Mouse (Mus musculus) forebrain, embryonic 16.5 days (tissue): ENCODE measurements at regions not wholly inside any gene's neighbourhood (a gene's known extent, or its start where the extent isn't known, plus 50 kb on each side); places are given as distances from the start of the nearest gene placed in this dataset.

ENCODE experiments used
- ATAC-seq: fragments of 200-750 bp; cut with Nextera tagmentation; 2 replicates; pipeline ENCODE4 v1.8.0; 2017; ENCODE audit warnings: mild to moderate bottlenecking, moderate library complexity
- H3K27ac ChIP-seq: fragments of 300-500 bp; sonication (generic); 2 replicates; pipeline ENCODE4 v1.5.1; 2014; ENCODE audit warnings: low read length, control low read depth
- H3K27me3 ChIP-seq: fragments of 300-500 bp; sonication (generic); replicated peaks from 2 replicates; pipeline ENCODE4 v1.6.1; 2014; ENCODE audit warnings: low read length; ENCODE audit not compliant: control insufficient read depth, insufficient read depth
- H3K36me3 ChIP-seq: fragments of 300-500 bp; sonication (generic); 2 replicates; pipeline ENCODE4 v1.6.1; 2014; ENCODE audit not compliant: control insufficient read depth, insufficient read depth
- H3K4me1 ChIP-seq: fragments of 300-500 bp; sonication (generic); replicated peaks from 2 replicates; pipeline ENCODE4 v1.6.1; 2014; ENCODE audit warnings: low read length; ENCODE audit not compliant: control insufficient read depth, insufficient read depth
- H3K4me2 ChIP-seq: fragments of 300-500 bp; sonication (generic); 2 replicates; pipeline ENCODE4 v1.6.1; 2014; ENCODE audit warnings: mild to moderate bottlenecking, low read length, control low read depth
- H3K4me3 ChIP-seq: fragments of 300-500 bp; sonication (generic); replicated peaks from 2 replicates; pipeline ENCODE4 v1.5.1; 2014; ENCODE audit warnings: mild to moderate bottlenecking, low read length, control low read depth
- H3K9ac ChIP-seq: fragments of 300-500 bp; sonication (generic); replicated peaks from 2 replicates; pipeline ENCODE4 v1.6.1; 2014; ENCODE audit warnings: low read depth, low read length, control low read depth
- H3K9me3 ChIP-seq: fragments of 300-500 bp; sonication (generic); 2 replicates; pipeline ENCODE4 v1.6.1; 2016; ENCODE audit warnings: low read length; ENCODE audit not compliant: control insufficient read depth
- WGBS: fragments of 180-500 bp; shearing (Covaris S2); extraction: QIAGEN DNeasy Blood & Tissue Kit; methylation state at CpG from one replicate; pipeline ENCODE4 v1.1.7; 2014; 5-methylcytosine and 5-hydroxymethylcytosine counted together

DNA sequence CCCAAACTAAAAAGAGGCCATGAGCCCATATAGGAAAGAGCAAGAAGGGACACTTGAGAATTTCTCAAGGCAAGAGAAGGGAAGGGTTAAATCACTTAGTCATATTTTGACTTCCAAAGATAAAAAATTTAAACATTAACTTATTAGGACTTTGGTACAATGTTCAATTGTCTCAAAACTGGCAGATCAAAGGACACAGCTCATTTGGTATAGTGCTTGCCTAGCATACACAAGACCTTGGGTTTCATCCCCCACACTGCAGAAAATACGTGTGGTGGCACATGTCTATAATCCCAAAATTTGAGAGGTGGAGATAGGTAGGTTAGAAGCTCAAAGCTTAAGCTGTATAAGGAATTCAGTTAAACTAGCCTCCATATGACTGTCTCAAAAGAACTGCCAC is 658.4 kb upstream of the Pfkp start:
- Histone ChIP-seq H3K36me3 (no peaks in the 10 kb centered on the region), H3K9me3 (no peaks in the 10 kb centered on the region), H3K4me1 (no peaks in the 10 kb centered on the region), H3K9ac (no peak overlapping the region), H3K4me2 (no peak overlapping the region), H3K4me3 (no peak overlapping the region), H3K27ac (no peak overlapping the region), H3K27me3 (no peaks in the 10 kb centered on the region)
- ATAC-seq = no peak
- 80% methylated on average over 1 of the region's 1 CpGs for WGBS

DNA sequence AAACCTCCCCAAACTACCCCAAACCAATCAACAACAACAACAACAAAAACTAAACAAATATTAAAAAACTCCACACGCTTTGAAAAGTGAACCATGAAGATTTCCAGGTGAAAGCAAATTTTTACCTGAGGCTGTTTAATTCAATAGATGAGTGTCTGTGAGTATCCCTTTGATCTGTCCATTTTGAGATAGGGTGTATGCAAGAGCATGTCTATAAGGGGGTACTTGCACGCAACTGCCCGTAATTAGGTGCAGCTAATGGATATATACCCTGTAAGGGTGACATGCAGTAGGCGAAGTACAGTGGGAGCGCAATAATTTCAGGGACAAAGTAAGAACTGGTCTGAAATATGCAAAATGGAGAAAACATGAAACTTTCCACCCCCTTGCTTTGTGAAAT is 658.8 kb upstream of the Pfkp start:
- 95% methylated on average over 5 of the region's 5 CpGs for WGBS
- no peaks in the 10 kb centered on the region for H3K4me1 ChIP-seq
- H3K36me3 ChIP-seq = no peaks in the 10 kb centered on the region
- no peak overlapping the region for H3K4me2 ChIP-seq
- no peak overlapping the region for H3K9ac ChIP-seq
- H3K27ac ChIP-seq = no peak overlapping the region
- no peak overlapping the region for H3K4me3 ChIP-seq
- no peak for ATAC-seq
- H3K27me3 ChIP-seq = no peaks in the 10 kb centered on the region
- no peaks in the 10 kb centered on the region for H3K9me3 ChIP-seq

DNA sequence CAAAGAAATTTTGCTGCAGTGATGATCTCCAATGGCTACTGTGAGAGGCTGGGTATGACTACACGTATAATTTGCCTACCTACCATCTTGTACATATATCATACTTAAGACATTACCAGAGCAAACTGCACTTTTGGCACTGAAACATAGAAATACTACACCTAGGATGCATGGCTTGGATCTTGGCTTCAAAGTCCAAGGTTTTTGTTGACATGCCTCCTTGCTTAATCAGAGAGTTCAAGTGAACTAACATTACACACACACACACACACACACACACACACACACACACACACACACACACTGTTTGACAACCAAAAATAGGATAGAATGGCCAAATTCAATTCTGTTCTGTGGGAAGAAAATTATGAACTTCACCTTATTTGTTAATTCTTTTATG is 664.9 kb upstream of the Pfkp start:
- Histone ChIP-seq H3K27me3 (no peaks in the 10 kb centered on the region), H3K36me3 (no peaks in the 10 kb centered on the region), H3K4me3 (no peak overlapping the region), H3K27ac (no peak overlapping the region), H3K4me1 (no peaks in the 10 kb centered on the region), H3K4me2 (no peak overlapping the region), H3K9me3 (no peaks in the 10 kb centered on the region), H3K9ac (no peak overlapping the region)
- 92% methylated on average over 1 of the region's 1 CpGs for WGBS
- no peak for ATAC-seq

DNA sequence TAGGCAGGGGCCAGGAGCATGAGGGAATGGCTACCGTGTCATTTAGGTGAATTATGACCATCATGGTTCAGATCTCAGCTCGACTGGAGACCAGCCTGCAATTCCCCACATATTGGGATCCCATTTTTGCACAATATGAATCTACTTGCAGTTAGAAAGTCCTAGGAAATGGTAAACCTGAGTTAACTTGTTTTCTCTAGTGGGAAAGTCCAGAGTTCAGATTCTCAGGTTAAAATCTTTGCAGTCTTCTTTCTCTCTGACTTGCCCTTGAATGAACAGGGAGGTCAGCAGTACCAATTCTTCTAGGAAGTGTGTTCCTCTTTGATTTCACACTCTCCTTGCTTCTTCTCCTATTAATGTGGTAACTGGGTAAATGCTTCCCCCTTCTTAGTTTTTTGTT is 681.6 kb upstream of the Pfkp start:
- Histone ChIP-seq H3K9ac (no peak overlapping the region), H3K27ac (no peak overlapping the region), H3K4me2 (no peak overlapping the region), H3K9me3 (no peaks in the 10 kb centered on the region), H3K4me1 (no peaks in the 10 kb centered on the region), H3K4me3 (no peak overlapping the region), H3K36me3 (no peaks in the 10 kb centered on the region), H3K27me3 (no peaks in the 10 kb centered on the region)
- ATAC-seq = no peak
- WGBS = 80% methylated on average over 2 of the region's 2 CpGs

DNA sequence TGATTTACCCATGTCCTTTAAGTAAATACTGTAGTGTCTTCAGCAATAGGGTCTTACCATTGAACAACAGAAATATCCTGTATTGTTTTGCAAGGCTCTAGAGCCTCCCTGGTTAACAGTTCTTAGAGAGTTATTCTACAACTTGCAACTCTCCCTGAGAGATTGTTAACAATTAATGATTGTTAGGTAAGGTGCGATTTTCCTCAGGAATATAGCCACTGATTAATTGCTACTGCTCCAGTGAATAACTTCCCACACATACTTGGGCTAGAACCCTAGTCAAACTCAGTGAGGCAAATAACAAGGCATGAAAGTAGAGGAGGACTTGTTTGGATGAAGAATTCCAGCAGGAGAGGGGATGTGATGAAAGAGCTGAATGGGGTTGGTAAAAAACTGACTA is 697.2 kb upstream of the Pfkp start:
- H3K27me3 ChIP-seq = no peaks in the 10 kb centered on the region
- no peak overlapping the region for H3K9ac ChIP-seq
- no peak for ATAC-seq
- H3K36me3 ChIP-seq = no peaks in the 10 kb centered on the region
- no peak overlapping the region for H3K4me3 ChIP-seq
- no peak overlapping the region for H3K4me2 ChIP-seq
- no peaks in the 10 kb centered on the region for H3K4me1 ChIP-seq
- no peaks in the 10 kb centered on the region for H3K9me3 ChIP-seq
- no peak overlapping the region for H3K27ac ChIP-seq
- 87% methylated on average over 1 of the region's 1 CpGs for WGBS

DNA sequence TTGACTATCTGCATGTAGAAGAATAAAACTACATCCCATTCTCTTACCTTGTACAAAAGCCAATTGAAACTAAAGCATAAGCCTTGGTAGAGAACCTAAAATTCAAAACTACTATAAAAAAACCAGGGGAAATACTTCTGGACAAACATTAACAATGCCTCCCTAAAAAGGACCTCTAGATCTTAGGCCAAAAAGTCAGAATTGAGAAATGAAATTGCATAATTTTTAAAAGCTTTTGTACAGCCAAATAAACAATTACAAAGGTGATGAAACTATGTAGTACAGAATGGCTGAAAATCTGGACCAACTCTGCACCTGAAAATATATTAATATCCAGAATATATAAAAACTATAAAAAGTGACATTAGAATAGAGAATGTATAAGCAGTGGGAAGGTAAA is 699.9 kb upstream of the Pfkp start:
- H3K36me3 ChIP-seq = no peaks in the 10 kb centered on the region
- no peak for ATAC-seq
- no peak overlapping the region for H3K9ac ChIP-seq
- no peak overlapping the region for H3K27ac ChIP-seq
- H3K4me1 ChIP-seq = no peaks in the 10 kb centered on the region
- H3K27me3 ChIP-seq = no peaks in the 10 kb centered on the region
- H3K9me3 ChIP-seq = no peaks in the 10 kb centered on the region
- H3K4me3 ChIP-seq = no peak overlapping the region
- no peak overlapping the region for H3K4me2 ChIP-seq

DNA sequence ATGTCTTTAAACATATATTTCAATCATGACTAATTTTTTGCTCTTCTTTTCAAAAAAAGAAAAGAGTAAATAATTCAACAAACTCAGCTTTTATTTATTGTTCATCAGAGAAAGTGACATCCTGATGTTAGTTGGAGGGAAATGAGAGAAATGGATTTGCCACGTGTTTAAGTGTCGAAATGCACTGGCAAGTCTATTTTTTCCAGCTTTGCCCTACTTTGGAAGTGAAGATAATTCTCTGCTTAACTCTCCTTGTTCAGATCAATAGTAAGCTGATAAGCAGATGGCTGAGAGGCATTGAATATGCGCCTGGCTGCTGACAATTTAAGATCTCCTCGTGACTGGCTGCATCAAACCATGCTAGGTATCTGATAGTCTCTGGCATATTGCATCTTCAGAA is 704.4 kb upstream of the Pfkp start:
- Histone ChIP-seq H3K36me3 (no peaks in the 10 kb centered on the region), H3K27ac (no peak overlapping the region), H3K4me2 (no peak overlapping the region), H3K4me1 (no peaks in the 10 kb centered on the region), H3K9me3 (no peaks in the 10 kb centered on the region), H3K9ac (no peak overlapping the region), H3K27me3 (no peaks in the 10 kb centered on the region), H3K4me3 (no peak overlapping the region)
- ATAC-seq = no peak
- WGBS = 71% methylated on average over 4 of the region's 4 CpGs

DNA sequence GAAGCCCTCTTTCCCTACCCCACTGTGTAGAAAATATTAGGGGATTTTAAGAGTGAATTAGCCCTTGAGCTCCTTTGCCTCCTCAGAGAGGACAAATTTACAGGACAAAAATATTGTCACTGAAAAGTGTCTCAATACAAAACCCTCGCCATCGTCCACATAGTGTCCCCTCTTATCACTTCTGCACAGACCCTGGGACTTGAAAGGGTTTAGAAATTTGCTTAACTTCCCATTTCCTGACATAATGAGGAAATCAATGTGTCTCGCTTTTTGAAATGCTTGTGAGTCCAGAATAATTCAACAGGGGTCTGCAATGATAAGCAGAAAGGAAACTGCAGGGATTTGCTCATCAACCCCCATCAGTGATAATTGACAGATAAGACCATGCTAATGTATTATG is 708.5 kb upstream of the Pfkp start:
- Histone ChIP-seq H3K27ac (no peak overlapping the region), H3K4me2 (no peak overlapping the region), H3K27me3 (no peaks in the 10 kb centered on the region), H3K4me3 (no peak overlapping the region), H3K36me3 (no peaks in the 10 kb centered on the region), H3K4me1 (no peaks in the 10 kb centered on the region), H3K9me3 (no peaks in the 10 kb centered on the region), H3K9ac (no peak overlapping the region)
- WGBS = 78% methylated on average over 3 of the region's 3 CpGs
- no peak for ATAC-seq

DNA sequence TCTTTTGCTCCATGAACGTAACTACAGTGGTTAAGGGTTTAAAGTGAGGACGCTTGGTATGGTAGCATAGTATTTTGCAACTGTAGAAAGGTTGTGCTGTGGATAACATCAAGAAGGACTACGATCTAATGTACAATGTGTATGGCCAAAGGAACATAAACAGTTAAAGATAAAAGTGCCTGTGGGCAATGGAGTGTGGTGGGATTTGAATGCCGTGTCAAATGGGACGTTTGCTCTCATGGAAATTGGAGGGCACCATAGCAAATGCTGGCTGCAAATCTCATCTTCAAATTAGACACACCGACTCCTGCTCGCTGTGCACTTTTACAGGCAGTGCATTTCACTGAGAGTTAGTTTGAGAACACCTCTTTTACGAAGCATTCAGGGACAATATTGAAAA is 725.0 kb upstream of the Pfkp start:
- 67% methylated on average over 8 of the region's 8 CpGs for WGBS
- Histone ChIP-seq H3K4me2 (no peak overlapping the region), H3K9me3 (no peaks in the 10 kb centered on the region), H3K27me3 (no peaks in the 10 kb centered on the region), H3K9ac (no peak overlapping the region), H3K27ac (no peak overlapping the region), H3K4me1 (peaks cover 6% of the 10 kb centered on the region), H3K4me3 (no peak overlapping the region), H3K36me3 (no peaks in the 10 kb centered on the region)
- no peak for ATAC-seq

DNA sequence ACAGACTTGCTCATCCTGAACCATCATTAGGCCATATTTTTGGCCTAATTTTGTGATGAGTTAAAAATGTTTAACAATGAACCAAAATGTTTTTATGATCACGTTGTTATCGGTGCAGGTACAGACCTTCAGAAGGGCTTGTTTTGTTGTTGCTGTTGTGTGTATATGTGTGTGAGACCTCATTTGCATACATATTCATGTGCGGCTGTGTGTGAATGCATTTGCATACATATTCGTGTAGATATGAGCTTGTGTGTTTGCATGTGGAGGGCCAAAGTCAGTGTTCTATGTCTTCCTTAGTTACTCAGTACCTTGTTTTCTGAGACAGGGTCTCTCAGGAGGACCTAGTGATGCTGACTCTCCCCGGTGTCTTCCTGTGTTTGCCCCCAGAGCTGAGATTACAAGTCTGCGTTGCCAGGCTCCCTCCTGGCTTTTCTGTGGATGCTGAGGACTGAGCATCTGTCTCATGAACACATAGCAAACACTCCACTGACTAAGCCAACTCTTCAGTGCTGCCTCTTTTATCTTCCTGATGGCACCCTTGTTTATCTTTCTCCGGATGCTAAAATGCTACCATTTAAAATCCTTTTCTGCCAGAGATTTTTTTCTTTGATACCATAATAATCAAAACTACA is 726.5 kb upstream of the Pfkp start:
- 56% methylated on average over 7 of the region's 7 CpGs for WGBS
- no peak overlapping the region for H3K4me3 ChIP-seq
- H3K9me3 ChIP-seq = no peaks in the 10 kb centered on the region
- H3K36me3 ChIP-seq = no peaks in the 10 kb centered on the region
- H3K4me1 ChIP-seq = peaks cover 6% of the 10 kb centered on the region
- peak; percentile 87 for ATAC-seq
- no peak overlapping the region for H3K27ac ChIP-seq
- H3K27me3 ChIP-seq = no peaks in the 10 kb centered on the region
- no peak overlapping the region for H3K4me2 ChIP-seq
- no peak overlapping the region for H3K9ac ChIP-seq
